22 mouse cellular contexts compared by ENCODE assay signal in genomic region chr13:16032935-16033592, GRCm38 (mm10). TPM values are rescaled to one million over a fixed set of nuclear protein-coding genes. Genes with fewer than 3 reads are reported as not detected.
A peak's percentile ranks its signal among the peaks of the same experiment; 100 is the strongest.
DNase-seq lines count a peak whose midpoint lies in the region; ATAC-seq and TF ChIP-seq lines count a peak whose summit lies in the region.
"Had no signal": no experiment of that assay in that cellular context is flagged by ENCODE, and none has a peak within 500 bp of the region (broad histone marks: within the 10 kb centered on the region; RNA-seq: fewer than 3 reads in every experiment).

No protein-coding gene starts in this region.

- no peak overlapping the region for H3K9ac ChIP-seq in midbrain, embryonic 11.5 days (ENCODE audit: low read length)
- no peak overlapping the region for H3K9ac ChIP-seq in midbrain, embryonic 14.5 days (replicated peaks; ENCODE audit: low read length)
- H3K9ac ChIP-seq in midbrain, embryonic 15.5 days, result no peak overlapping the region
- H3K9ac ChIP-seq: forebrain, embryonic 15.5 days; hindbrain, embryonic 14.5 days had no signal

- H3K4me3 ChIP-seq in midbrain, embryonic 11.5 days (ENCODE audit: low read depth, low read length), result no peak overlapping the region
- H3K4me3 ChIP-seq in midbrain, embryonic 10.5 days, result no peak overlapping the region
- no peak overlapping the region for H3K4me3 ChIP-seq in midbrain, embryonic 14.5 days (replicated peaks; ENCODE audit: low read depth, low read length)
- no peak overlapping the region for H3K4me3 ChIP-seq in midbrain, embryonic 15.5 days
- H3K4me3 ChIP-seq in embryonic fibroblast, embryonic 13.5 days (ENCODE audit: insufficient read depth, low read length), result no peak overlapping the region
- H3K4me3 ChIP-seq: forebrain, embryonic 15.5 days had no signal

- TF ChIP-seq POLR2A in embryonic fibroblast, embryonic 13.5 days (IDR thresholded peaks at IDR 0.05; ENCODE audit: low read depth, low read length), result no peak

- ATAC-seq in midbrain, embryonic 11.5 days (ENCODE audit: low FRiP score), result 0 out of 2 replicates have a peak, but pooled peaks have one; percentile 35
- peak; percentile 27; the same call in 1 of the 2 replicates for ATAC-seq in midbrain, embryonic 14.5 days (ENCODE audit: low FRiP score, low TSS enrichment)
- ATAC-seq in midbrain, embryonic 15.5 days (replicated peaks), result no peak
- ATAC-seq: activated CD4-positive, CD25-positive, alpha-beta regulatory T cell, adult 4 months; CD4-positive, CD25-positive, alpha-beta regulatory T cell, adult 4 months; forebrain, embryonic 15.5 days; hindbrain, postnatal 0 days; inflammation-experienced regulatory T-cells, adult 6 months had no signal

- no peaks in the 10 kb centered on the region for H3K4me1 ChIP-seq in midbrain, embryonic 11.5 days (ENCODE audit: control insufficient read depth, insufficient read depth, low read length)
- peaks cover 10% of the 10 kb centered on the region for H3K4me1 ChIP-seq in midbrain, embryonic 10.5 days
- no peaks in the 10 kb centered on the region for H3K4me1 ChIP-seq in midbrain, embryonic 14.5 days (ENCODE audit: control insufficient read depth, insufficient read depth, low read length)
- no peaks in the 10 kb centered on the region for H3K4me1 ChIP-seq in midbrain, embryonic 15.5 days
- H3K4me1 ChIP-seq in embryonic fibroblast, embryonic 13.5 days (ENCODE audit: control insufficient read depth, insufficient read depth, low read length), result 0 out of 2 replicates have a peak, but pooled peaks cover 2% of the 10 kb centered on the region
- H3K4me1 ChIP-seq: forebrain, embryonic 15.5 days had no signal

- no peaks in the 10 kb centered on the region for H3K27me3 ChIP-seq in midbrain, embryonic 11.5 days (ENCODE audit: control insufficient read depth, insufficient read depth, low read length)
- no peaks in the 10 kb centered on the region for H3K27me3 ChIP-seq in midbrain, embryonic 10.5 days (ENCODE audit: low read depth, poor library complexity, severe bottlenecking)
- no peaks in the 10 kb centered on the region for H3K27me3 ChIP-seq in midbrain, embryonic 14.5 days (ENCODE audit: control insufficient read depth, insufficient read depth, low read length)
- H3K27me3 ChIP-seq in midbrain, embryonic 15.5 days (replicated peaks), result no peaks in the 10 kb centered on the region
- H3K27me3 ChIP-seq: forebrain, embryonic 15.5 days had no signal

- H3K4me2 ChIP-seq in midbrain, embryonic 11.5 days, result no peak overlapping the region
- no peak overlapping the region for H3K4me2 ChIP-seq in midbrain, embryonic 14.5 days (ENCODE audit: low read length)
- no peak overlapping the region for H3K4me2 ChIP-seq in midbrain, embryonic 15.5 days
- H3K4me2 ChIP-seq: forebrain, embryonic 15.5 days; heart, embryonic 11.5 days; hindbrain, embryonic 14.5 days had no signal

- 32% methylated on average over 6 of the region's 6 CpGs for WGBS in midbrain, embryonic 11.5 days
- WGBS in midbrain, embryonic 10.5 days, result 47% methylated on average over 6 of the region's 6 CpGs
- WGBS in midbrain, embryonic 14.5 days, result 16% methylated on average over 6 of the region's 6 CpGs
- 22% methylated on average over 6 of the region's 6 CpGs for WGBS in midbrain, embryonic 15.5 days

- TF ChIP-seq CTCF in embryonic fibroblast, embryonic 13.5 days (IDR thresholded peaks at IDR 0.05; ENCODE audit: borderline replicate concordance, insufficient read depth, low read length), result no peak

- H3K27ac ChIP-seq in midbrain, embryonic 11.5 days (ENCODE audit: low read depth, low read length), result no peak overlapping the region
- H3K27ac ChIP-seq in midbrain, embryonic 10.5 days (replicated peaks), result no peak overlapping the region
- H3K27ac ChIP-seq in midbrain, embryonic 14.5 days (replicated peaks; ENCODE audit: low read depth, low read length), result no peak overlapping the region
- no peak overlapping the region for H3K27ac ChIP-seq in midbrain, embryonic 15.5 days
- peak overlapping the region; percentile 3; the same call in 1 of the 2 replicates for H3K27ac ChIP-seq in embryonic fibroblast, embryonic 13.5 days (ENCODE audit: insufficient read depth, low read length)
- H3K27ac ChIP-seq: forebrain, embryonic 15.5 days; hindbrain, embryonic 14.5 days; hindbrain, postnatal 0 days had no signal

- DNase-seq in heart, adult 11 months, result peak; percentile 60
- DNase-seq in heart, adult 18-20 months, result no peak
- DNase-seq in midbrain, embryonic 11.5 days (ENCODE audit: low spot score, missing footprints), result no peak
- DNase-seq in midbrain, embryonic 10.5 days (ENCODE audit: low spot score), result no peak
- DNase-seq in midbrain, embryonic 14.5 days, result no peak
- no peak for DNase-seq in thymus, postnatal 10 days (ENCODE audit: low spot score in 2 of 2)
- DNase-seq: adrenal gland, adult 8-10 months; adrenal gland, postnatal 25 days; cerebellum, adult 18-20 months; cerebellum, adult 9-10 months; cerebellum, postnatal 14 days; gastrocnemius, postnatal 25 days had no signal

- no peaks in the 10 kb centered on the region for H3K36me3 ChIP-seq in midbrain, embryonic 11.5 days (ENCODE audit: control insufficient read depth, insufficient read depth, low read length)
- H3K36me3 ChIP-seq in midbrain, embryonic 10.5 days, result no peaks in the 10 kb centered on the region
- H3K36me3 ChIP-seq in midbrain, embryonic 14.5 days (ENCODE audit: control insufficient read depth, insufficient read depth, low read length), result no peaks in the 10 kb centered on the region
- no peaks in the 10 kb centered on the region for H3K36me3 ChIP-seq in midbrain, embryonic 15.5 days (replicated peaks)
- H3K36me3 ChIP-seq: forebrain, embryonic 15.5 days had no signal

- no peaks in the 10 kb centered on the region for H3K9me3 ChIP-seq in midbrain, embryonic 11.5 days (ENCODE audit: control insufficient read depth, low read length)
- no peaks in the 10 kb centered on the region for H3K9me3 ChIP-seq in midbrain, embryonic 10.5 days (replicated peaks)
- no peaks in the 10 kb centered on the region for H3K9me3 ChIP-seq in midbrain, embryonic 14.5 days (ENCODE audit: control insufficient read depth, low read length)
- no peaks in the 10 kb centered on the region for H3K9me3 ChIP-seq in midbrain, embryonic 15.5 days
- H3K9me3 ChIP-seq: forebrain, embryonic 15.5 days had no signal

RNA-seq across cellular contexts. Expression of gene Inhba, which starts 21.4 kb away (rescaled TPM):
- 1 to 10 TPM; 1.6 to 1.8 TPM for total RNA-seq in heart, adult 18-20 months (2021)
- polyA plus RNA-seq in midbrain, embryonic 11.5 days (2014; fragmentation: Nextera tagmentation; extraction: Ambion mirVana), result 0.14 and 0.44 TPM in 2 replicates
- polyA plus RNA-seq in midbrain, embryonic 10.5 days (2016; fragmentation: Nextera tagmentation; extraction: Ambion mirVana), result 0.34 TPM in 1 of 2 replicates, not detected in the other
- 0.36 and 0.45 TPM in 2 replicates for polyA plus RNA-seq in midbrain, embryonic 14.5 days (2014; fragmentation: Nextera tagmentation; extraction: Ambion mirVana)
- 0.98 and 1.1 TPM in 2 replicates for polyA plus RNA-seq in midbrain, embryonic 15.5 days (2015; fragmentation: Nextera tagmentation; extraction: Ambion mirVana)
- 105 and 296 TPM in 2 replicates for polyA plus RNA-seq in embryonic fibroblast, embryonic 13.5 days (2011; ENCODE audit: insufficient read length, low read depth, missing spikeins)
- total RNA-seq: MEL had no signal
- polyA plus RNA-seq: activated CD4-positive, CD25-positive, alpha-beta regulatory T cell, adult 4 months; CD4-positive, CD25-positive, alpha-beta regulatory T cell, adult 4 months had no signal

Comparison
In these comparisons a context has a peak if more than half of its experiments do, and no peak if none do; other contexts are left out.
1. RNA of gene Inhba, which starts 21.4 kb away (polyA plus RNA-seq): 105 to 296 TPM in embryonic fibroblast, embryonic 13.5 days; 0.98 to 1.1 TPM in midbrain, embryonic 15.5 days, 0.36 to 0.45 TPM in midbrain, embryonic 14.5 days, 0.14 to 0.44 TPM in midbrain, embryonic 11.5 days and 0.34 TPM in midbrain, embryonic 10.5 days; every median in the first group is over 10 times any median in the second.